Mouse (Mus musculus) left cerebral cortex, adult 18-20 months (tissue): ENCODE measurements at regions not wholly inside any gene's neighbourhood (a gene's known extent, or its start where the extent isn't known, plus 50 kb on each side); places are given as distances from the start of the nearest gene placed in this dataset.

Source experiments
- DNase-seq, 2 experiments: peaks; one replicate each; pipeline ENCODE4 v3.0.0; 2021 to 2022; ENCODE audit warnings: low spot score in 2 of 2, mixed read lengths in 1 of 2

DNA sequence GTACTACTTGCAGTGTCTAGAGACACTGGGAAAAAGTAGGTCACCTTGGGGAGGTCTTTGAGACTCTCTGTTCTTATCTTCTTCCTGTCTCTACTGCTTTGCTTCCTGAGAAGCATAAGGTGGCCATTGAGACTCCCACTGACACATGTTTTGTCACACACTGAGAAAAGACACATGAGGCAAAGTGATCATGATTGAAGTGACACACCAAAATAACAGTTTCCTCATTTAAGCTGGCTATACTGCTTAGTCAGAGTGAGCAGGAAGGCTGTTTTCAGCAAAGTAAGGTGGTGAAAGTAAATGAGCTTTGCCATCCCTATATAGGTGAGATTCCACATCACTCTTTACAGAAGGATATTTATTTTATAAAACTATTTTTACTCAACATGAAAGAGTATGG is 63.8 kb upstream of the Epha5 start:
- DNase-seq: no peak
